Mouse (Mus musculus): Measurements from ENCODE around the gene Trmo.

Trmo gene

DNA sequence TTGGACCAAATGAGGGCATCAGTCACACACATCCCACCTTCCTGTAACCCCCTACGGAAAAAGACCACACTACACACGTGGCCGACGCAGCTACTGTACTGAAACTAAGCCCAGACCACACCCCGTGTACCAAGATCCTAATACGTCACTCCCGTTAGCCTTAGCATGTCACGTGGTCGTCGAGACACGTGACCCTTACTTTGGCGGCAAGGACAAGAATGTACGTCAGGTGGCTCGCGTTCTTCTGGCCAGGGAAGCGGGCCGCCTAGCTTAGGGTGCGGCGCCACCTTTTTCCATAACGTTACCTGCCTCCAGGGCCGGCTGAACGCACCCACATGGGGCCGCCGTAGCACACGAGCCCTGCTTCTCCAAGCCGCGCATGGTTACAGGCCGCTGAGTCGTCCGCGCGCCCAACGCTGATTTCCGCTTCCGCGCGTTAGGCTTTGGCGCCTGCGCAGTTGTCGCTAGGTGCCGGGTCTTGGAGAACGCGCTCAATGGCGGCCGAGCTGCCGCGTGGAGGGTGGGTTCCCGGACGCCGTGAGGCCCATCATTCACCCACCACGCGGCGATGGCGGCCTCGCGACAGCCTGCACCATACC, at the start of gene Trmo:
TSS of gene Trmo (minus strand) at position 425 of the 599 bp plus-strand sequence.
- peak; percentile 98 for DNase-seq (ENCODE audit: low spot score)

DNA sequence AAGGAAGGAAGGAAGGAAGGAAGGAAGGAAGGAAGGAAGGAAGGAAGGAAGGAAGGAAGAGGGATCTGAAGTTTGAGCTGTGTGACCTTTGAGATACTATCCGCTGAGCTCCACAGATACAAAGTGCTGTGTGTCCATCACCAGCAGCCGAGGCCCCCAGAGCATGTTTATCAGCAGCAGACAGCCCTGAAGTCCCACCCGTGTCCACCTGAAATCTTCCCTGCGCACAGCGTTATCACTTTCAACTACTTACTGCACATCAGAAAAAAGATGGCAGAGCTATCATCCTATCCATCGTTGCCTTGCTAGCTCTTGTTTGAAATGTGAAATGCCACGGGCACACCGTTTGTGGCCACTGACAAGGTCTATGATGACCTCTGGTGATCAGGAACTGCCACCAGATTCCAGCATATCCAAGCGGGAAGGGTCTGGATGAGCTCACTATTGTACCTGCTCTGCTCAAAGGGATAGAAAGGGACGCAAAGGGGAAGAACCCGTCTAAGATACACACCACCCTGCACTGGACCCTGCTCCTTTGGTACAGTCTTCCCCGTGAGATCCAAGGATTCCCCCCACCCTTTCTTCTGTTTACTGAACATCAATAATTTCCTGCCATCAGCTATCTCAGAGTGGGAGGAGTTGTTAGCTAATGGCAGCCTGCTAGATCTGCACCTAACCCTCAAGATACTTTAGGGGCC, 43.3 kb upstream of the Trmo start:
- no peak for DNase-seq (ENCODE audit: low spot score)

DNA sequence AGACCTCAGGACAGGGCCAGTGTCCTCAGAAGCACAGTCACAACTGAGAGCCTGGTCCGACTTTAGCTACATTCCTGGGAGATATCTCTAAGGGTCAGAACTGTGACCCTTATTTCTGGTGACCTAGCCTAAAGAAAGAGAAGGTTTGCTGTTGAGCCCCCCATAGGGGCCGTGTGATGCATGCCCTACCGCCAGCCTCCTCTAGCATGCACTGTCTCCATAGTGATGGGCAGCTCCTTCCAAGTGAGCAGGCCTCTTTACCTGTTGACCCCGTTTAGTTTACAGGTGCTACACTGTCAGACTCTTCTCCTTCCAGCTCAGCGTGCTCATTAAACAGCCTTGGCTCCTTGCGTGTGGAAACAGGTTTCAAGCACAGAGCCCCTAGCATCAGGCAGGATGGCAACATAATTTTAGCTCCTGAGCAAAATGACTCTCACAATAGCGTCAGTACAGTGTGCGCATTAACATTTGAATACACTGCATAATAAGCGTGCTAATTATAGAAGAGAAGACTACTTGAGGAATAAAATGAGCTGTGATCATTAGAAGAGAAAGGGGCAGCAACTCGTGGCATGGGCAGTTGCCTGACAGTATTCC, 39.8 kb upstream of the Trmo start:
- no peak for DNase-seq (ENCODE audit: low spot score)

DNA sequence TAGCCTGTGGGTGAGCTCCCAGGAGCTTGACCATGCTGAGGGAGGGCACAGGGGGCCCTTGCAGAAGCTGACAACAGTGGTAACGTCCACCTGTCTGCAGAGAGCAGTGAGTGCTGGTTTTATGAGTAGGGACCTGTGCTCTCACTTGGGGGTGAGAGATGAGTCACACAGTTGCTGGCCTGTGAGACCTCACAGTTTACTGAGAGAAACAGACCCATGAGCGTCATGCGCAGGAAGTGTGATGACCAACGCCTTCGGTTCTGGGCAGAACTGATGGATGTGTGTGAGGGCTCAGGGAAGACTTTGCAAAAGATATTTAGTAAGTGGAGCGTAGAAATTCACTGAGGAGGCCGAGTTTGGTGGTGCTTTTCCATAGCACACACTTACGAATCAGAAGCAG, 33.4 kb upstream of the Trmo start:
- DNase-seq (ENCODE audit: low spot score): no peak

DNA sequence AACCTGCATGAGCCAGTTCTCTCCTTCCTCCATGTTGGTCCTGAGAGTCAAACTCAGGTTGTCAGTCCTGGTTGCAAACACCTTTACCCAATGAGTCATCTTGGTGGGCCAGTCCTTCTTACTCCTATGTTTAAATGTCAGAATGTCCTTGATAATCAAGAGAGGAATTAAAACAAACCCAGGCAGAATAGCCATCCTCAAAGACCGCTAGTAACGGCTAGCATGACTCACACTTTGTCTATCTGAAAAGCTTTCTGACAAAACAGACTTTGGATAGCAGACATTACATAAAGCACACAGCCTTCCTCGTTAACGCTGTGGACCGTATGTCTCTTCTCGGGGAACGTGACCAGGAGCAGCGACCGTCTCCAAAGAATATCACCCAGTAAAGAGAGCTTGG, 29.6 kb upstream of the Trmo start:
- DNase-seq (ENCODE audit: low spot score): no peak

DNA sequence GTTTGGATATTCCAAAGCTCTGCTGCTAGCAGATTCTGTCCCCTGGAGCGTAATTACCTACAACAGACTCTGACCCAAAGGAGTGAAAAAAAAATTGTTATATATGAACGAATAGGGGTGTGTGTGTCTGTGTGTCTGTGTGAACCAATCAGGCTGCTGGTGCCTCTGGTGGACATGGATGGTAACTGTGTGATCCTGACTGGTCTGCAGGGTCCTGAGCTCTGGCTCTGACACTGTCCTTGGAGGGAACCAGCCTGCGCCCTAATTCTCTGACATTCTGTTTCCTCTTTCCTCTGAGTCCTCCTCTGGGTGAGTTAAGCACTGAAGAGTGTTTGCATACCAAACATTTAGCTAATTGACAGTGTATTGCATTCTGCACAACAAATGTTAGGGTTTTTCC, 28.3 kb upstream of the Trmo start:
- peak; percentile 36 for DNase-seq (ENCODE audit: low spot score)

DNA sequence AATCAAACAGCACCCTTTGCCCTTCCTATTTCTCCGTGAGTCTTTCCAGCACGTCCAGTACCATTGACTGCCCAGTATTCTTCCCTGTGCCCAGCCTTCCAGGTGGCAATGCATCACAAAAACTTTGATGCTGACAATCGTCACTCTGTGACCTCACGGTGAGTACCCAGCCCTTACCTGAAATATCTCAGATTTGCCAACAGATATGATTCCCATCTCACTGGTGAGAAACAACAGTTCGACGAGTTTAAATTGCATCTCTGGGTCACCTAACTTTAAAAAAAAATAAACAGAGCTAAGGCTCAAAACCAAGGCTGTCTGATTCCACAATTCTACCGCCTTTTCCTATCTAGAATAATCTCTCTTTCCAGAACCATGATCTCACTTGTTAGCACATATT, 24.2 kb upstream of the Trmo start, which contains the start of gene Hemgn:
TSS of gene Hemgn (minus strand) at position 101 of the 400 bp plus-strand sequence.
- DNase-seq (ENCODE audit: low spot score): no peak

DNA sequence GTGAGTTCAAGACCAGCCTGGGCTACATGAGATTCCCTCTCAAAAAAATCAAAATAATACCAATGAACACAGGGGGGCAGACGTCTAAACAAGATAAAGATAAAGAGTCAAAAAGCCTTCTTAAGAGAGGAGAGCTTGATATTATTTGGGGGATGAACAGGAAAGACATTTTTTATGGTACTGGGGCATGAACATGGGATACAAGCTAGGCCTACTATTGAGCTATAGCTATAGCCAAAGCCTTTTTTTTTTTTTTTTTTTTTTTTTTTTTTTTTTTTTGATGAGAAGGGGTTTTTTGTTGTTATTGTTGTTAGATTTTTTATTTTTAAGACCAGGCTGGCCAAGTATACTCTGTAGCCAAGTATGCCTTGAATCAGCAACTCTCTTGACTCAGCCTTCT, 22.9 kb upstream of the Trmo start:
- no peak for DNase-seq (ENCODE audit: low spot score)

DNA sequence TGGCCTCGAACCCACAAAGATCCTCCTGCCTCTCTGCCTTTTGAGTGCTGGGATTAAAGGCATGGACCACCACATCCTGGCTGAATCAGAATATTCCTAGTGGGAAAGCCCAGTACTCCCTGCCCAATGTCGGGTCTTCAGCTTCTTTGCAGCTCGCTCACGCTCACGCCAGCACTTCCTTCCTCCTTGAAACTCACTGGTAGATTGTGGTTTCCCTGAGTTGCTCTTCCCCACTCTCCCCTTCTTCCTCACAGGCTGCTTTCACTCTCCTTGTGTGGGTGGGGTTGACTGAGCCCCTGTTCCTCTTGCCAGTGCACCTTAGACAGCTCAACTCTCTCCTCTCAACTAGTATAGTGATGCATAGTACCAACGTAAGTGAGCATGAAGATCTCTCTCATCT, 22.3 kb upstream of the Trmo start:
- no peak for DNase-seq (ENCODE audit: low spot score)

DNA sequence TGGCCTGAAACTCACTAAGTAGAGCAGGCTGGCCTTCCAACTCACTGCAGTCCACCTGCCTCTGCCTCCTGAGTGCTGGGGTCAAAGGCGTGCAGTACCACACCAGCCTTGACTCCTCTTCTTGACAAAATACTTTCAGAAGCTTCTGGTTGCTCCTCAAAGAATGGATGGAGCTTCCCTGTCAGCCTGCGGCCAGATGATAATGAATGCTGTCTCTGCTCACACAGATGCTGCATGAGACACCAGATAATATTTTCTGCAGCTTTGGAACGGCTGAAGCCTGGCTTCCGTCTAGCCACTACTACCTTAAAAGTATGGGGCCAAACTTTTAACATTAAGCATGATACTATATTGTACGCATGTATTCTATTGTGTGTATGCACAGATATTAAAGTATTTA, 21.4 kb upstream of the Trmo start:
- DNase-seq (ENCODE audit: low spot score): no peak

DNA sequence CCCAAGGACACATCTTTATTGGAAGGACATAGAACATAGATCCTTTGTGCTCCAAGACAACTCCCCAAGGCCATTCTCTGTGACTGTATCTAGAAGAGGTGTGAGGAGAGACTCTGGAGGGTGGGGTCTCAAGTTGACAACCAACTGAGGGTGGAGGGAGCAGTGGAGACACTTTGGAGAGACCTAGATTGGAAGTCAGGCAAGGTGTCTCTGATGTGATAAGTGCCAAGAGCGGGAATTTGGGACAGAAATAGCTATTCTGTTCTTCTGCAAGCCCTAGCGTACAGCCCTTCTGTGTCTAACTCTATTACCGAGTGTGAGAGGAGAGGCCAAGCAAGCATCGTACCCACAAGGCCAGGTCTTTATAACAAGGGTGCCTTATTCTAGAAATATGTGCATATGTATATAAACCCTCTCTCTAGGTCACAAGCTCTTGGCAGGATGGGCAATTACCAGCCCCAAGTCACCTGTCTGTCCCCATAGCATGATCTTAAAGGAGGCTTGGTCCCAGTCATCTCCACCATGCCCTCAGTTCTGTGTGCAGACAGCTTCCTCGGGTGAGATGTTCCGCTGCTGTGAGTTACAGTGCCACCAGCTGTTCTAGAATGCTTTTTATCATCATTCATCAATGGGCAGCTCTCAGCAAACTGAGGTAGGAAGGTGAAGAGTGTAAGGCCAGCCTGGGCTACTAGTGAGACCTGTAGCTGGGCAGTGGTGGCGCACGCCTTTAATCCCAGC, 17.9 kb upstream of the Trmo start:
- DNase-seq (ENCODE audit: low spot score): no peak

DNA sequence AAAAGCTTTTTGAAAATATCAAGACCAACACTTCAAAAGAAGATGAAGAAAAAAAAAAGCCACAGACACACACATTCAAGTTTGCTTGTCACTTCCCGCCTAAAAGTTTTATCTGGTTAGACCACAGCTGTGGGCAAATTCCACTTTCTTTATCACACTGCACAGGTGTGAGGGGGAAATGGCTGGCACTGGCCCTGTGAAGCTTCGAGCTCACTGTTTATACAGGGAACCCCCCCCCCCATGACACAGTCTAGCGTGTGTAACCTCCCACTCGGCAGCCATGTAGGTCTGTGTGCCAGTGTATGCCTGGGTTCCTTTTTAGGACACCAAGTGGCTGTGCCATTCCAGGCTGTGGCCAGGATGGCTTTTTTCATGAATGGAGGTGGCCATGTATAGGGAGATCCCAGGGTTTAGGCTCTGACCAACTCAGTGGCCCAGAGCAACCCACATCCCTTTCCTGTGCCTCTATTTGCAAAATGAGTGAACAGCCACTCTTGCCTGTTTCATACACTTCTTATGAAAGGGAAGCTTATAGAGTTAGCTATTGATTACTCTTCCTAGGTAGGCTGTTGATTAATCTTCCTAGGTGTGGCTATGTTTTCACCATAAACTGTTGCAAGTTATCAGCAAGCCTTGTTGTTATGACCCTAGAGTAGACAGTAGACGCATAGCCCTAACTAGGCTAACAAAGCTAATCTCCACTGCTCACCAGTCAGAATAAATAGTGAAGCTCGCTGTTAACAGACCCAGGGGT, 15.0 kb upstream of the Trmo start:
- DNase-seq (ENCODE audit: low spot score): no peak

DNA sequence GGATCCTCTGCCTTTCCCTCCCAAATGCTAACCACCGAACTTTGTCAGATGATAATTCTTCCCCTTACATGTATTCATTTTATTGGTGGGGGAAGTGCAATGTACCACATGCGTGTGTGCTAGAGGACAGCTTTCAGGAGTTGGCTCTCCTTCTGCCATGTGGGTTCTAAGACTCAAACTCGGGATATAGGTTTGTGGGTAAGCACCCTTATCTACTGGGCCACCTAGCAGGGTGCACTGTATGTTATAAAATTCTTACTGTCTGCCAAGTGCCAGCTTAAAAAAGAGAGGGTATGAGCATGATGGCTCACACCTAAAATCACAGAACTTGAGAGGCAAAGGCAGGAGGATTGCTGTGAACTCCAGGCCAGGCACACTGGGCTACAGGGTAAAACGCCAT, 9.6 kb upstream of the Trmo start:
- no peak for DNase-seq (ENCODE audit: low spot score)

DNA sequence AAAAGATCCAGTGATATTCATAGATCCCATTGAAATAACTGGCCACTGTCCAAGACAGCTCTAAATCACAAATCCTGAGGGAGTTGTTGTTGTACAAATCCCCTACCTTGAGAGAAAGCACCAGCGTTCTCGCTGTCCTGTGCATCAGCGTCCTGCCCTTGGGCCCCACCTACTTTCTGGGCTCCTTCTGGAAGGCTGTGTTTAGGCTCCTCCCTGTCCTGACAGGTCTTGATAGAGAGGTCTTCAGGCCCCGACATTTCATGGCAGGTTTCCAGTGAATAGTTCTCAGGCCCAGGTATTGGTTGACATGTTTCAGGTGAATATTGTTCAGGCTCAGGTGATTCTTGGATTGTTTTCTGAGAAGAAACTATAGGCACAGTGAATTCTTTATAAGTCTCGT, 6.5 kb upstream of the Trmo start:
- no peak for DNase-seq (ENCODE audit: low spot score)

DNA sequence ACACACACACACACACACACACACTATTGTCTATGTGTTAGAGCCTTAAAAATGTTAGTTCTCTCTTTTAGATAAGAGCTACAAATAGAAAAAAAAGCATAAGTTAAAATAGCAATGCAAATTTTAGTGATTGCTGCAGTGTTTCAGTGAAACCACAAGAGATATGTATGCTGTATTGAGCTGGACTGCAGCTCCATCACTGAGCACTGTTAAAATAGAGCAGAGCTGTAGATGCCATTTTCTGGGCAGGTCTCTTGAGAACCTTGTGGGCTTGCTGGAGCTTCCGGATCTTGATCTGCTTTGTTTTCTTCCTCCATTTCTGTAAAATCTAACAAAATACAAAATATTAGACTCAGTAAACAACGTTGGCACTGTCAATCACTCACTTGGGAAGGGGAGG, 5.2 kb upstream of the Trmo start:
- DNase-seq (ENCODE audit: low spot score): no peak

DNA sequence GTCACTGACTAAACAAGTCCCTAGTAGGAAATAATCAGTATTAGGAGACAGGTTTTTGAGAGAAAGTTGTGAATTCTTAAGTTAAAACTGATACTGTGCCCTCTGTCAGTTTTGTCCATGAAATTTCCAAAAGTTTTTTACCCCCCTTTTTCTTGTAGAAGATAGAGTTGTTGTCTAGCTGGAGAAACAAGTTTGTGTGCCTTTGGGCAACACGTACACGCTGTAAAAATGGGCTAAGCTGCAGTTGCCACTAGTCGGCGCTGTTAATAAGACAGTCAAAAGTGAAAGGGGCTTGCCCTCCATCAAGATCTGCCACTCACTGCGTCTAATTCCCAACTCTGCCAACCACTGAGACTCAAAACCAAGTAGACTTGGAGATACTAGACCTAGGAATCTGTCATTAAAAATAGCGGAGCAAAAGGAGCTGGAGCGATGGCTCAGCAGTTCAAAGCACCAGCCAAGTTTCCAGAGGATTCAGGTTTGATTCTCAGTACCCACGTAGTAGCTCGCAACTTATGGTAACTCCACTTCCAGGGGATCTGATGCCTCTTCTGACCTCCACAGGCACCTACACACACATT, 1.2 kb upstream of the Trmo start:
- DNase-seq (ENCODE audit: low spot score): peak; percentile 95

DNA sequence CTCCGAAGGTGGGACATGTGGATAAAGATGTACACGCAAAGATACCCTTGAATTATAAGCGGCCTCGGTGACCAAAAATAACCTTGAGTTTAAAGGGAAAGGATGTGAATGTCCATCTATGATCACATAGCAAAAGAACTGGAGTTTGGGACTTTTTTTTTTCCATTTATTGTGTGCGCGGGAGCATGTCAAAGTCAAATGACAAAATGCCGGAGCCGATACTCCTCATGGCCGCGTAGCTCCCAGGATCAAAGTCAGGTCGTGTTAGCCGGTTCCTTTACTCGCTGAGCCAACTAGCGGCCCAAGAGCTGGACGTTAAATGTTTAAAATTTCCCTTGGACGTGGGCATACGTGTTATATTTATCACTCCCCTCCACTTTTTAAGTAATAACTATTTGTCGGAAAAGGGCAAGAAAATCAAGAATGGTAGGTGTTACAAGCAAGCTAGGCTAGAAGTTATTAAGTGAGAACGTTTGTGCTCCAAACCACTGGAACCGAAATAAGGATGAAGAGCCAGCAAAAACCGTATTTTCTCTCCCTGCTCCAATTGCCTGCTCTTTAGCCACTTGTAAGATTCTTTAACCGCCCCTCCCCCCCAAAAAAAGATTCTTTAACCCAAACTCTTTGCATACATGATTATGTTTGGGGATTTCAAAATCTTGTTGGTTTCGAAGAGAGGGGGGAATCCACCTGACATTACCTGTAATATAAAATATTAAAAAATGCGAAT, 540 bp upstream of the Trmo start:
- peak; percentile 81 for DNase-seq (ENCODE audit: low spot score)

DNA sequence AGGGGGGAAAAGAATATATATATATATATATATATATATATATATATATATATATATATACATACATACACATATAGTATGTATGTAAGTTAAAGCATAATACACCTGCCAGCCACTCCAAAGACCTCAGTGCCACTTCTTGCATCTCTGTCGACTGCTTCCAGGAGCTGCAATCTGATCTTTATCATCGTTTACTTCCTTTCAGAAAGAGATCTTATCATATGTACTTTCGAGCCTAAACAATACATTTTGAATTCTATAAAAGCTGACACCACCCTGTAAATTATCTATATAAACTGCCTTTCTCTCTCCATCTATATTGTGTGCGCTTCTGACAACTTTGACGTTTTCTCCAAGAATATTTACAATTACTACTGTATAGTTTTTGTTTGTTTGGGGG, 681 bp downstream of the Trmo start:
- no peak for DNase-seq (ENCODE audit: low spot score)

DNA sequence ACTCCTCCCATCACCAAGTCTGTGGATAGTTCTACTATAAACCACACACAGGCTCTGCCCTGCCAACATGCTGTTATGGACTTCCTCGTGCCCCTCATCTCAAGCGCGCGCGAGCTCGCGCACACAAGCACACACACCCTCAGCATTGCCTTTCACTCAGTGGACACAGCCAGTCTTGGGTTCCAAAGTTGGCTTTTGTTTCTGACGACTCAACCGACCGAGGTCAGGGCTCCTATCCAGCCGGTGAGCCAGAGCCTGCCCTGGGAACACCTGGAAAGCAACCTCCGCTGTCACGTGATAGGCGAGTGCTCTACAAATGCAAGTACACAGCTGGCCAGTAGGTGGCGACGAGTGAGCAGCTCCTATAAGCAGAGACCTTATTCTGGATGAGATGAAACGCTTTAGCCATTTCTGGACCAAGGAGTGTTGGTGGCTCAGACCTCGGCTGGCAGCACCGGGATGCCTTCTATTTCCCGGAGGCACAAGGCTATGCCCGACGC, 14.3 kb downstream of the Trmo start:
- DNase-seq (ENCODE audit: low spot score): peak; percentile 85

DNA sequence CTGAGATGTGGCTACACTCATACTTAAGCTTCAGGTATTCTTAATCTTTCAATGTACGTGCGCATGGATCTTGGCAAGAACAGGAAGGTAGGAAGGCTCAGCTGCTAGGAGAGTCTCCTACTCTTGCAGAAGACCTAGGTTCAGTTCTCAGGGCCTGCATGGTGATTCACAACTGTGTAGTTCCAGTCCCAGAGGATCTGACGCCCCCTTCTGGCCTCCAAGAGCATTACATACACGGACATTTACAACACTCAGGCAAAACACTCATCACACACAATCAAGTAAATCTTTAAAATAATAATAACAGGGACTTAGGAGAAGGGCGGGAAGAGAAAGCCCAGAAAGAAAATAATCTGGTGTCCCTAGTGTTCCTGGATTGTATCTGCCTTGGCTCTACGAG, 14.8 kb downstream of the Trmo start:
- DNase-seq (ENCODE audit: low spot score): peak; percentile 52

DNA sequence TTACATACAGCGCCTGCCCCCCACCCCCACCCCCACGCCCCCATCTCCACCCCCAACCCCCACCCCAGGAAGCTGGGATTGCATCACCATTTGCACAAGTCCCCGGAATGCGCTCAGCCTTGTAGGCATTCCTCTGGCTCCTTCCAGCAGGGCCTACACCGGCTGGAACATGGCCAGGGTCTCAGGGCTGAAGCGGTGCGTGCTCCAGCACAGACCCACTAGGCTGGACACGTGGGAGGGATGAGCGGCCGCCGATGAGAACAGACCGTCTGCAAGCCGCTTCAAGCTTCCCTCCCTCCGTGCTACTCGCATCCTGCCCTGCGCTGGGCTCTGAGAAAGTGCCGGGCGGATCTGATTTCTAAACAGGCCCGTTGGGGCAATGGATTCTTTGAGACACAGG, 18.2 kb downstream of the Trmo start:
- DNase-seq (ENCODE audit: low spot score): peak; percentile 58

Data from embryo, embryonic 10.5 days (tissue).